Mouse (Mus musculus) liver, embryonic 14.5 days (tissue): ENCODE data around the gene Tekt3.

Experiments
- CTCF ChIP-seq: IDR thresholded peaks from 2 replicates; pipeline ENCODE4 v1.5.1; 2016; ENCODE audit warnings: antibody characterized with exemption, low read depth, control low read depth
- EP300 ChIP-seq: IDR thresholded peaks from 2 replicates; pipeline ENCODE4 v1.6.1; 2016; ENCODE audit warnings: antibody characterized with exemption, low read depth

GRCm38 (mm10) chr11:63099390-63099789 lies 37.9 kb downstream of the Tekt3 start:
- TF ChIP-seq CTCF (no peak), EP300 (no peak)
